Mouse (Mus musculus) heart, adult 2 months (tissue): ENCODE data around the gene Kcnip2. TPM values are rescaled to one million over a fixed set of nuclear protein-coding genes. Genes with fewer than 3 reads are reported as not detected.

ENCODE experiments used
- DNase-seq, 2 experiments: peaks; one replicate each; pipeline ENCODE4 v3.0.0; 2021
- H3K27ac ChIP-seq: fragments of 200-600 bp; 2 replicates; pipeline ENCODE4 v1.8.1; 2022
- H3K27me3 ChIP-seq: fragments of 200-500 bp; 2 replicates; pipeline ENCODE4 v1.6.1; 2012; ENCODE audit warnings: mild to moderate bottlenecking, low read length, inconsistent platforms, mixed read lengths; ENCODE audit not compliant: control insufficient read depth, insufficient read depth
- H3K36me3 ChIP-seq: fragments of 200-500 bp; 2 replicates; pipeline ENCODE4 v1.6.1; 2012; ENCODE audit warnings: low read length, inconsistent platforms; ENCODE audit not compliant: control insufficient read depth, insufficient read depth
- H3K4me1 ChIP-seq: fragments of 200-500 bp; 2 replicates; pipeline ENCODE4 v1.6.1; 2011; ENCODE audit warnings: low read length; ENCODE audit not compliant: control insufficient read depth, insufficient read depth
- H3K4me3 ChIP-seq: fragments of 200-600 bp; 2 replicates; pipeline ENCODE4 v1.8.1; 2022
- H3K79me2 ChIP-seq: fragments of 200-500 bp; replicated peaks from 2 replicates; pipeline ENCODE4 v1.6.1; 2012; ENCODE audit warnings: mild to moderate bottlenecking, inconsistent platforms, low read length, moderate library complexity, mixed read lengths; ENCODE audit not compliant: control insufficient read depth, insufficient read depth
- H3K9ac ChIP-seq: fragments of 200-500 bp; 2 replicates; pipeline ENCODE4 v1.6.1; 2012; ENCODE audit warnings: low read depth, mild to moderate bottlenecking, control low read depth, inconsistent platforms, low read length, mixed read lengths
- CTCF ChIP-seq: fragments of 200-600 bp; IDR thresholded peaks from 2 replicates; pipeline ENCODE4 v1.8.1; 2022; ENCODE audit warnings: antibody characterized with exemption, mild to moderate bottlenecking, moderate library complexity
- EP300 ChIP-seq: fragments of 200-500 bp; IDR thresholded peaks from 2 replicates; pipeline ENCODE4 v1.6.1; 2011; ENCODE audit warnings: low read depth, low read length, control low read depth; ENCODE audit not compliant: insufficient read depth
- POLR2A ChIP-seq: fragments of 200-500 bp; IDR thresholded peaks from 2 replicates; pipeline ENCODE4 v1.6.1; 2011; ENCODE audit warnings: mild to moderate bottlenecking, low read depth, low read length, control low read depth; ENCODE audit not compliant: insufficient read depth
- WGBS: fragments of 180-500 bp; shearing (Covaris S2); methylation state at CpG from one replicate; pipeline ENCODE4 v1.1.7; 2018; 5-methylcytosine and 5-hydroxymethylcytosine counted together
- intact Hi-C: fragments of 180-260 bp; cut with DNase I; formaldehyde crosslinking; loops from one replicate; pipeline ENCODE4 v1.15.1; 2025
- polyA plus RNA-seq: library from polyadenylated mRNA; depleted of rRNA; stranded (reverse); fragments of >200 nt; gene quantifications from 2 replicates; pipeline ENCODE4 v1.2.3, GENCODE M21; 2012
- total RNA-seq, 2 experiments: library from RNA; stranded (reverse); gene quantifications; 2 replicates each; pipeline ENCODE4 v1.2.3; 2021

Gene Kcnip2
- total and polyA plus RNA-seq, 3 experiments: 174 to 216 (median 203) TPM

GRCm38 (mm10) chr19:45788337-45788736 is 27.5 kb downstream of the Kcnip2 start:
- peaks cover 2% of the 10 kb centered on the region for H3K4me1 ChIP-seq
- no peak overlapping the region for H3K27ac ChIP-seq
- DNase-seq: no peak
- H3K79me2 ChIP-seq: no peaks in the 10 kb centered on the region
- H3K27me3 ChIP-seq: no peaks in the 10 kb centered on the region
- intact Hi-C loops: no loop called here
- H3K4me3 ChIP-seq: no peak overlapping the region
- H3K9ac ChIP-seq: no peak overlapping the region
- no peaks in the 10 kb centered on the region for H3K36me3 ChIP-seq
- TF ChIP-seq POLR2A (no peak), CTCF (no peak), EP300 (no peak)
- WGBS: 58% methylated on average over 4 of the region's 4 CpGs

DNA sequence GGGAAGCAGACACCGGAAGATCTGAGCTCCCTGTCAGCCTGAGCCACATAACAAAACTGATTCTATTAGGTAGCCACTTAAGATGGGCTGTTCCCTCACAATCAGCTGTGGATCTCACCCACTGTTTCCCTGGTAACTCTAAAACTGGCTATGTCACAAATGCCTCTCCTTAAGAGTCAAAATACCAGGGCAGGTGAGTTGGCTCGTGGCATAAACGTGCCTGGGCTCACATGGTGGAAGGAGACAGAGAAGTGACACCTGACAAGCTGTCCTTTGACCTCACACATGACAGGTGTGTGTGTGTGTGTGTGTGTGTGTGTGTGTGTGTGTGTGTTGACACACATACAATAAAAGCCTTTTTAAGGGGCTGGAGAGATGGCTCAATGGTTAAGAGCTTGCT is 28.4 kb downstream of the Kcnip2 start:
- 74% methylated on average over 3 of the region's 3 CpGs for WGBS
- Histone ChIP-seq H3K36me3 (no peaks in the 10 kb centered on the region), H3K4me1 (peaks cover 2% of the 10 kb centered on the region), H3K4me3 (no peak overlapping the region), H3K79me2 (peaks cover 5% of the 10 kb centered on the region), H3K9ac (no peak overlapping the region), H3K27me3 (no peaks in the 10 kb centered on the region), H3K27ac (no peak overlapping the region)
- TF ChIP-seq CTCF (no peak), POLR2A (no peak), EP300 (no peak)
- DNase-seq: no peak
- intact Hi-C loops: no loop called here

DNA sequence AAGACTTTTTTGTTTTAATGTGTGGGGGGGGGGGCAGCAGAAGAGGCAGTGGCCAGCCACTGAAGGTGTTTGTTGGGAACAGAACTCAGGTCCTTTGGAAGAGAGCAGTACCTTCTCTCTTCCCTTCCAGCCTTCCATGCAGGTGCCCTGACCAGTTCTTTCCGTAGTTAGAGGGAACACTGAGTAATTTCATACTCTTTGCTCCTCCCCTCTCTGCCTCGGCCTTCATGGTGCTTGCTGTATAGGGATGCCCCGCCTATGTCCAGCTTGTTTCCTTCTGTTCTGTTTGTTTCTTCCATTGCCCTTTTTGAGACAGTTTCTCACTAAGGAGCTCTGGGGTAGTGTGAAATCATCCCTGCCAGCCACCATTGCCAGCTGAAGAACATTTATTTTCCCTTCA is 30.4 kb downstream of the Kcnip2 start:
- Histone ChIP-seq H3K9ac (no peak overlapping the region), H3K36me3 (peaks cover 11% of the 10 kb centered on the region; the same call in 1 of the 2 replicates), H3K4me3 (no peak overlapping the region), H3K27me3 (no peaks in the 10 kb centered on the region), H3K79me2 (peaks cover 6% of the 10 kb centered on the region), H3K27ac (no peak overlapping the region), H3K4me1 (peaks cover 7% of the 10 kb centered on the region)
- intact Hi-C loops: no loop called here
- DNase-seq: no peak
- TF ChIP-seq CTCF (no peak), POLR2A (no peak), EP300 (no peak)
- WGBS: 74% methylated on average over 3 of the region's 3 CpGs

DNA sequence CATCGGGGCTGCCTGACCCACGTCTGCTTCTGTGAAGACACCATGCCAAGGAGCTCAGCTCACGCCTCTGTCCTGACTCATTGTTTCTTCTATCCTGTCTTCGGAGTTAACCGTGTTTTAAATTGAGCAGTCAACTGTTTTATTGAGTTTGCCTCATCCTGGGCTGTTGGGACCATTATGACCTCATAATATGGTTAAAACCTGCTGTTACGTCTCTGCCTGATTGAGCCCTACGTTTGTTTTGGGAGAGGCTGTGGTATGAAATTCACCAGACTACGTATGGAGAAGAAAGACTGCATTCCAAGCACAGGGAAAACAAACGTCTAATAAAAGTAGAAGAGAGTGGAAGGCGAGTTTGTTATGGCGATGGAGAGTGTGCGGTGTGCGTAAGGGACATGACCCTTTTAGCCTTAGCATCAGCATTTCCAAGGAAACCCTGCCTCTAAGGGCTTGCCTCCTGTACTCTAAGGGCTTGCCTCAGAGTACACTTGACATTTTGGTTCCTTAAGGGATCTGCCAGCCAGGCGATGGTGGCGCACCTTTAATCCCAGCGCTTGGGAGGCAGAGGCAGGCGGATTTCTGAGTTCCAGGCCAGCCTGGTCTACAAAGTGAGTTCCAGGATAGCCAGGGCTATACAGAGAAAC is 31.8 kb downstream of the Kcnip2 start:
- TF ChIP-seq EP300 (no peak), CTCF (no peak), POLR2A (no peak; the same call in 1 of the 2 replicates)
- no peaks in the 10 kb centered on the region for H3K27me3 ChIP-seq
- intact Hi-C loops: loop anchor here (2.0 kb wide), 1 partner anchor 35 kb away; the partner anchor contains the start of gene Npm3
- H3K4me1 ChIP-seq: peaks cover 13% of the 10 kb centered on the region
- peak overlapping the region; percentile 89 for H3K27ac ChIP-seq
- no peak for DNase-seq
- H3K4me3 ChIP-seq: peak overlapping the region; percentile 59
- WGBS: 29% methylated on average over 17 of the region's 17 CpGs
- peaks cover 21% of the 10 kb centered on the region for H3K36me3 ChIP-seq
- peaks cover 7% of the 10 kb centered on the region for H3K79me2 ChIP-seq
- H3K9ac ChIP-seq: peak overlapping the region; percentile 58

DNA sequence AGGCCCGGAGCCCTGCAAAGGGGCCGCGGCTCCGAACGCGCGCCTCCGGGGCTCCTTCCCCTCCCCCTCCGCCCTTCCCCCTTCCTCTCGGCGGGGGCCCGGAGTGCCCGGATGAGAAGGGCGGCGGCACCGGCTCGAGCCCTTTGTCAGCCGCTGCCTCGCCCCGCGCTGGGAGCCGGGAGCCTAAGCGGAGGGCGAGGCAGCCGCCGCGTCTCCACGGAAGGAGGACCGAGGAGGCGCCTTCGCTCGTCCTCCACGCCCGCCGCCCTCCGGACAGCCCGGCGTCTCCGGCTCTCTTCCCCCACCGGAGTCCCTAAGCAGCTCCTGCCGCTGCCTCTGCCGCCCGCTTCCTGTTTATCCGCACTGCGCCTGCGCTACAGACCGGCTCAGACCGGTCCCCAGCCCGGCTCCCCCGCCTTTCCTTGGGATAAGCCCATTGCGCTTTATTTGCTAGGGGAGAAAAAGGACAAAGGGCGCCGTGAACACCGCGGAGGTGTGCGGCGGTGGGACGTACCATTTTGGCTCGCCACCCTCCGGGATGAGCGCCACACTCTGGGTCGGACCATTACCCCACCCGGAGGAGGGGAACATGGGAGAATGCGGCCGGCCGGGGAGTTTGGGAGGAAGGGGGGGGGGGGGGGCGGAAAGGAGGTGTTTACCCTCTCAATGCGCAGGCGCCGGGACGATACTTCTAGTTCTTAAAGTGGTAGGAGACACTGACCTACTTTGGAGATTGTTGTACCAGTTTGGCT is 32.5 kb downstream of the Kcnip2 start, which contains the start of gene Mgea5:
Gene Mgea5, minus strand, starts transcription at position 657 of the 752 bp plus-strand sequence.
- TF ChIP-seq POLR2A: peak; percentile 90
- no peak for TF ChIP-seq CTCF
- TF ChIP-seq EP300: peak; percentile 54
- H3K4me3 ChIP-seq: peak within 1 kb of the TSS; percentile 92
- H3K27ac ChIP-seq: peak within 1 kb of the TSS; percentile 100
- no peaks in the 10 kb centered on the region for H3K27me3 ChIP-seq
- intact Hi-C loops: loop anchor here (2.0 kb wide), 1 partner anchor 35 kb away; the partner anchor contains the start of gene Npm3
- DNase-seq: peak; percentile 97 to 99
- peaks cover 7% of the 10 kb centered on the region for H3K79me2 ChIP-seq
- peak within 1 kb of the TSS; percentile 92 for H3K9ac ChIP-seq
- H3K4me1 ChIP-seq: peaks cover 13% of the 10 kb centered on the region
- WGBS: under 1% methylated on average over 64 of the region's 71 CpGs
- peaks cover 22% of the 10 kb centered on the region for H3K36me3 ChIP-seq
